Mouse (Mus musculus) CH12.LX (cell line): Measurements from ENCODE around the gene Tspan5.

Source experiments
- BHLHE40 ChIP-seq: IDR thresholded peaks from 2 replicates; pipeline ENCODE4 v1.6.1; 2011; ENCODE audit warnings: mild to moderate bottlenecking, low read depth, low read length, improper control_type of control experiment
- CHD1 ChIP-seq: IDR thresholded peaks from 2 replicates; pipeline ENCODE4 v1.6.1; 2012; ENCODE audit warnings: low read depth, low read length, improper control_type of control experiment, inconsistent platforms
- CTCF ChIP-seq, 2 experiments: IDR thresholded peaks in 1 of 2; conservative IDR thresholded peaks in 1 of 2; 2 replicates each; pipeline ENCODE4 v1.5.1; 2011 to 2012; ENCODE audit warnings: low read depth in 2 of 2, low read length in 2 of 2, improper control_type of control experiment in 1 of 2, inconsistent platforms in 1 of 2, mild to moderate bottlenecking in 1 of 2, moderate library complexity in 1 of 2
- EP300 ChIP-seq: IDR thresholded peaks from 2 replicates; pipeline ENCODE4 v1.6.1; 2011; ENCODE audit warnings: low read length, improper control_type of control experiment
- GABPA ChIP-seq: IDR thresholded peaks from 2 replicates; pipeline ENCODE4 v1.6.1; 2012; ENCODE audit warnings: low read depth, low read length, improper control_type of control experiment, inconsistent platforms; ENCODE audit not compliant: insufficient replicate concordance
- MAZ ChIP-seq: IDR thresholded peaks from 2 replicates; pipeline ENCODE4 v1.6.1; 2012; ENCODE audit warnings: low read depth, mild to moderate bottlenecking, inconsistent platforms, low read length, improper control_type of control experiment, moderate library complexity
- MXI1 ChIP-seq: IDR thresholded peaks from 2 replicates; pipeline ENCODE4 v1.6.1; 2011; ENCODE audit warnings: mild to moderate bottlenecking, low read depth, low read length, improper control_type of control experiment
- NELFE ChIP-seq: IDR thresholded peaks from 2 replicates; pipeline ENCODE4 v1.6.1; 2011; ENCODE audit warnings: low read depth, low read length, improper control_type of control experiment
- POLR2A ChIP-seq: IDR thresholded peaks from 2 replicates; pipeline ENCODE4 v1.6.1; 2011; ENCODE audit warnings: low read depth, mild to moderate bottlenecking, improper control_type of control experiment, low read length
- POLR2AphosphoS2 ChIP-seq: IDR thresholded peaks from 2 replicates; pipeline ENCODE4 v1.6.1; 2011; ENCODE audit warnings: low read depth, low read length, improper control_type of control experiment
- TBP ChIP-seq: conservative IDR thresholded peaks from 2 replicates; pipeline ENCODE4 v1.6.1; 2011; ENCODE audit warnings: low read depth, low read length, improper control_type of control experiment
- USF1 ChIP-seq: IDR thresholded peaks from 2 replicates; pipeline ENCODE4 v1.6.1; 2014; ENCODE audit warnings: low read depth, mild to moderate bottlenecking, inconsistent platforms, low read length, improper control_type of control experiment

- TF ChIP-seq GABPA, result no peak
- no peak for TF ChIP-seq MAZ
- TF ChIP-seq CHD1, result no peak
- no peak for TF ChIP-seq CTCF (conservative IDR thresholded peaks at IDR 0.05 in 1 of 2, IDR thresholded peaks at IDR 0.05 in 1 of 2; ENCODE audit: low read depth in 2 of 2, low read length in 2 of 2)
- TF ChIP-seq TBP, result no peak
- no peak for TF ChIP-seq MXI1
- TF ChIP-seq POLR2A, result no peak
- TF ChIP-seq NELFE, result no peak
- no peak for TF ChIP-seq USF1
- no peak for TF ChIP-seq BHLHE40
- TF ChIP-seq EP300, result no peak
- TF ChIP-seq POLR2AphosphoS2, result no peak
Observed at GRCm38 (mm10) chr3:138875282-138875681, 133.3 kb downstream of the Tspan5 start.
